In genomic region chr11:57390826-57391225, GRCm38 (mm10) we compare ENCODE assay signal across 15 mouse cellular contexts.
"Had no signal": no experiment of that assay in that cellular context is flagged by ENCODE, and none has a peak within 500 bp of the region (broad histone marks: within the 10 kb centered on the region; RNA-seq: fewer than 3 reads in every experiment).

No protein-coding gene starts in this region.

- H3K9me3 ChIP-seq: kidney, embryonic 15.5 days; limb, embryonic 12.5 days; liver, embryonic 13.5 days; midbrain, embryonic 13.5 days; neural tube, embryonic 15.5 days had no signal

- H3K27me3 ChIP-seq: kidney, embryonic 15.5 days; limb, embryonic 12.5 days; liver, embryonic 13.5 days; midbrain, embryonic 13.5 days; neural tube, embryonic 15.5 days had no signal

- ATAC-seq: liver, postnatal 0 days; midbrain, embryonic 13.5 days had no signal

- H3K4me1 ChIP-seq: kidney, embryonic 15.5 days; limb, embryonic 12.5 days; liver, embryonic 13.5 days; midbrain, embryonic 13.5 days; neural tube, embryonic 15.5 days had no signal

- H3K36me3 ChIP-seq: kidney, embryonic 15.5 days; limb, embryonic 12.5 days; liver, embryonic 13.5 days; midbrain, embryonic 13.5 days; neural tube, embryonic 15.5 days had no signal

- DNase-seq: kidney, adult 2 months; kidney, postnatal 25 days; layer of hippocampus, adult 9-11 months; liver; liver, embryonic 13.5 days; liver, postnatal 0 days; lung, postnatal 14 days; right cerebral cortex, adult 18-20 months; right cerebral cortex, postnatal 25 days; thymus, postnatal 36 days had no signal

- H3K4me3 ChIP-seq: kidney, embryonic 15.5 days; limb, embryonic 12.5 days; liver, embryonic 13.5 days; midbrain, embryonic 13.5 days; myocyte; neural tube, embryonic 15.5 days had no signal

- H3K27ac ChIP-seq: kidney, embryonic 15.5 days; limb, embryonic 12.5 days; liver, embryonic 13.5 days; midbrain, embryonic 13.5 days; neural tube, embryonic 15.5 days had no signal

- H3K4me2 ChIP-seq: kidney, embryonic 15.5 days; limb, embryonic 12.5 days; liver, embryonic 13.5 days; midbrain, embryonic 13.5 days; neural tube, embryonic 15.5 days had no signal

- H3K9ac ChIP-seq: kidney, embryonic 15.5 days; limb, embryonic 12.5 days; liver, embryonic 13.5 days; liver, postnatal 0 days; midbrain, embryonic 13.5 days; neural tube, embryonic 15.5 days had no signal
